Mouse (Mus musculus) left cerebral cortex, postnatal 10 days (tissue): ENCODE measurements around the gene Wbp2. TPM values are rescaled to one million over a fixed set of nuclear protein-coding genes. Genes with fewer than 3 reads are reported as not detected.
A peak's percentile ranks its signal among the peaks of the same experiment; 100 is the strongest.
"Not testable (repeated sequence)": the region's sequence is repeated elsewhere in the genome, so short reads cannot be mapped to it uniquely, and the experiment has no call there.

ENCODE experiments used
- DNase-seq, 2 experiments: peaks; one replicate each; pipeline ENCODE4 v3.0.0; 2021 to 2022; ENCODE audit warnings: low spot score in 2 of 2, mixed read lengths in 1 of 2; ENCODE audit errors: extremely low spot score in 1 of 2
- intact Hi-C: fragments of 180-260 bp; cut with DNase I; formaldehyde crosslinking; loops from one replicate; pipeline ENCODE4 v1.15.1; 2025
- total RNA-seq, 2 experiments: library from RNA; stranded (reverse); gene quantifications; 2 replicates each; pipeline ENCODE4 v1.2.3; 2021

Gene Wbp2
- total RNA-seq, 2 experiments from 2014 or later = 229 to 234 TPM

- DNase-seq = no peak
- intact Hi-C loops = no loop called here
Measured at GRCm38 (mm10) chr11:116096213-116097108, 9.7 kb upstream of the Wbp2 start.

DNA sequence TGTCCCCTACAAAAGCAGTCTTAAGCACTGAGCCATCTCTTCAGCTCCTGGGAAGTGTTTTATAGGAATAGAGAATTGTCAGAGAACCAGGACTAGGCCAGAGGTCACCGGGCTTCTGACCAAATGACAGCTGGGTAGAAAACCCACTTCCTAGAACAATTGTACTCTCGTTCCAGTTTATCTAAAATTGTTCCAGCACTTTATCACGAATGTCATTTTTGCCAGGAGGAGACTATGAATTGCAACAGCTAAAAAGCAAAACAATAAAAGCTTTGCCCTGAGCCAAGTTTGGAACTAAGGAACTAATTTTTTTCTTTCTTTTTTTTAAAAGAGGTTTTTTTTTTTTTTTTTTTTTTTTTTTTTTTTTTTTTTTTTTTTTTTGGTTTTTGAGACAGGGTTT, 8.8 kb upstream of the Wbp2 start:
- DNase-seq = no peak
- intact Hi-C loops = no loop called here

DNA sequence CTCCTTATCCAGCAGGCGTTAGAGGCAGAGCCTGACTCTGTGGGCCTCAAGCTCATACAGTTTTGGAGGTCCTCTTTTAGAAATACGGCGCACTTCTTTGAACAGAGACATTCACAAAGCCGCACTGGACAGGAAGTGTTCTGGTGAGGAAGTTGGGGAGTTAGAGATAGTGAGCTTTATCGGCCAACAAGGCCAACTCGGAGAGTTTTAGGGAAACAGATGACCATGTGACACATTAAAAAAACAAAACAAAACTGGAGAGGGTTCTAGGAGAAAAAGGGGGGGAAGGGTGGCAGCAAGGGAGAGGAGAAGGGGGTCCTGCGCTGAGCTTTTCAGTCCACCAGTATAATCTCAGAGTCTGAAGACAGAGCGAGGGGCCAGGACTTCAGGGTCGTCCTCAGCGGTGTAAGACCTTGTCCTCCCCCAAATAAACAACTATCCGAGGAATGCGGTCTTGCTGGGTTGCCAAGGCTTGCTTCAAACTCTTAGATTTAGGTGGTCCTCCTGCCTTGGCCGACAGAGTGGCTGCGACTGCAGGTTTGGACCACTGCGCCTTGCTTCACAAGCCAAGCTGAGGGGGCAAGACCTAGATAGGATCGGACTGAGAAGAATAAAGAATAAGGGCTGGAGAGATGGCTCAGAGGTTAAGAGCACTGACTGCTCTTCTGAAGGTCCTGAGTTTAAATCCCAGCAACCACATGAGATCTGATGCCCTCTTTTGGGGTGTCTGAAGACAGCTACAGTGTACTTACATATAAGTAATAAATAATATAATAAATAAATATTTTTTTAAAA, 7.2 kb upstream of the Wbp2 start:
- intact Hi-C loops = no loop called here
- no peak for DNase-seq

DNA sequence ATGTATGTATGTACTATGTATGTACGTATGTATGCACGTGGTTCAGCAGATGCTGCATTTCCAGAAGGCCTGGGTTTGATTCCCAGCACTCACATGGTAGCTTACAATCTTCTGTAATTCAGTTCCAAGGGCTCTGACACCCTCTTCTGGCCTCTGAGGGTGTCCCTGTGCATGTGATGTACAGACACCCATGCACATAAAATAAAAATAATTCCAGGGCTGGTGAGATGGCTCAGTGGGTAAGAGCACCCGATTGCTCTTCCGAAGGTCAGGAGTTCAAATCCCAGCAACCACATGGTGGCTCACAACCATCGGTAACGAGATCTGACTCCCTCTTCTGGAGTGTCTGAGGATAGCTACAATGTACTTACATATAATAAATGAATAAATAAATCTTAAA, 6.2 kb upstream of the Wbp2 start:
- DNase-seq, intact Hi-C loops: not testable (repeated sequence)

DNA sequence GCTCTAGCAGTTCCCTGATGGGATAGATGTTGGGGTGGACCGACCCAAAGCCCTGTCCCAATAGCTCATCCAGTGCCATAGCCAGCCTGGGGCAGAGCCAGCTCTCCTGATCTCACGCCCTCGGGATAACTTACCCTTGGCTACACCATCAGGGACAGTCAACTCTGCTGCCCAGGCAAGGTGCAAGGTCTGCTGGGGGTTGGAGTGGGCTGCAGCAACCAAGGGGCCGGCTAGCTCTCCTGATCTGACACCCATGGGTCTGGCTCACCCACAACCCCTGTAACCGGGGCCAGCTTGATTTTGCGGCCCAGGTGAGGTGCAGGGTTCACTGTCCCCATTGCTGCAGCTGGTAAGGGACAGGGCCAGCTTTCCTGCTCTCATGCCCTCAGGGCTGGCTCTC, 4.8 kb upstream of the Wbp2 start:
- no peak for DNase-seq
- intact Hi-C loops = no loop called here

DNA sequence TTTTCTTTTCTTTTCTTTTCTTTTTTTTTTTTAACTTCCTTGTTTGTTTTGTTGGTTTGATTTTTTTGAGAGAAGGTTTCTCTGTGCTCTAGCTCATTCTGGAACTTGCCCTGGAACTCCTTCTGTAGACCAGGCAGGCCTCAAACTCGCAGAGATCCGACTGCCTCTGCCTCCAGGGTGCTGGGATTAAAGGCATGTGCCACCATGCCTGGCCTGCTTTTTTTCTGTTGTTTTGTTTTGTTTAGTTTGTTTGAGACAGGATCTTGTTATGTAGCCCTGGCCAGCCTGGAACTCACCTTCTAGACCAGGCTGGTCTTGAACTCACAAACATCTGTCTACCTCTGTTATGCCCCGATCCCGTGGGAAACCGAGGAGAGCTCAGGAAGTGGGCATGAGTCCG, 2.8 kb upstream of the Wbp2 start:
- intact Hi-C loops = loop anchor here (5.0 kb wide), 1 partner anchor 57 kb away; the partner anchor contains the start of gene Unk
- DNase-seq = no peak

DNA sequence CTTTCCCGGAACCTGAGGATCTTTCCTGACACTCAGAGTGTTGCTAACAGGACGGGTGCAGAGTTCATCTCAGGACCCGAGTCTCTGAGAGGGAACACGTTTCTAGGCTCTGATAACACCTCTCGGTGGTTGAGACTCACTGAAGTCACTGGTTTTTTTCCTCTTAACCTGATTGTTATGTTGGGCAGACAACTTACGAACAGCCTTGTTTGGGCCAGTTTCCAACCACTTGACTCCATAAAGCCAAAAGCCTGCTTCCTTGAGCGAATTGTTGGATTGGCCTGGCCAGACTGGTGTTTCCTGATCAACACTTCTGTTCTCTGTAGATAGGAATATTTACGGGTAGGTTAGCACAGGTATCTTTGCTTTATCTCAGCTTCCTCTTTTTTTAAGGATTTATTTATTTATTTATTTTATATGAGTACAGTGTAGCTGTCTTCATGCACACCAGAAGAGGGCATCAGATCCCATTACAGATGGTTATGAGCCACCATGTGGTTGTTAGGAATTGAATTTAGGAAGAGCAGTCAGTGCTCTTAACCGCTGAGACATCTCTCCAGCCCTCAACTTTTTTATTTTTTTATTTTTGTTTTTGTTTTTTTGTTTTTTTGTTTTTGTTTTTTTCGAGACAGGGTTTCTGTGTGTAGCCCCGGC, 2.1 kb upstream of the Wbp2 start:
- intact Hi-C loops = loop anchor here (5.0 kb wide), 1 partner anchor 57 kb away; the partner anchor contains the start of gene Unk
- no peak for DNase-seq

GRCm38 (mm10) chr11:116088188-116088587, 1.4 kb upstream of the Wbp2 start:
- intact Hi-C loops = loop anchor here (5.0 kb wide), 1 partner anchor 56 kb away; the partner anchor contains the start of gene Unk
- DNase-seq = no peak

DNA sequence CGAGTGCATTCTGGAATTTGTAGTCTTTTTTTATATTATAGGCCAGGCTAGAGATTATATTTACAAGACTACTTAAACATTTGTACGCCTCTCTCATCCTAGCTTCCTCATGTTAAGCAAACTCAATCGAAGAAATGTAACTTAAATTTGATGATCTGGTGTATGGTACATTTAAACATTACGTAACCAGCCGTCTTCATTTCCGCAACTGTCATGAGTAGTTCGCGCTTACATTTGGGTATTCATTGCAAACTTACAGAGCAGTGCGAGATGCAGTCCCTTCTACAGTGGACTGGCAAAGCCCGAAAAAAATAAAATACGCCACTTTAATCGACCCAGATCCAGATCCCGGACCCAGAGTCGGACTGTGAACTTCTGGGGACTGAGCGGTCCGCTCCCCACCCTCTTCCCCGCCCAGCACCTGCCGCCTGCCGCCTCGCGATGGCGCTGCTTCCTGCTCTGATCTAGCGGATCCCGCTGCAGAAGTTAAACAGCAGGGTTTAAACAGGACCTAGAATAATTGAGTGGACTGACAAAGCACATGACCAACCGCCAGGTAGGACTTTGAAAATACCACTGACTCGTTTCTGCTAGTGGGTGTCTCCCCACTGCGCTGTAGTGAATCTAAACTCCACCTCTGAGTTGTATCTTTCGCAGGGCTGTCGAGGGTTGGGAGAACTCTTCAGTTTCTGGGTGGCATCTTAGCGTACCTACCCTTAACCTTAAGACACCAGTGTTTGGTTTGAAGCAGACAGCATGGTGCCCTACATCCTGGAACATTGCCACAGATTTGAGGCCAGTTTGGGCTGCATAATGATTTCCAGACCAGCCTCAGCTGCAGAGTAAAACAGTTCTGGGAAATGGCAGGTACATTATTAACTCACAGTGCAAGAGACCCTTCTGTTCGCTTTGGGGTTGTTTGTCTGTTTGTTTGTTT, 667 bp upstream of the Wbp2 start:
- intact Hi-C loops = loop anchor here (2.0 to 5.0 kb wide), 2 partner anchors 43 to 55 kb away; partner anchors contain the start of genes Trim65 and Unk
- DNase-seq = peak; percentile 74 to 93

DNA sequence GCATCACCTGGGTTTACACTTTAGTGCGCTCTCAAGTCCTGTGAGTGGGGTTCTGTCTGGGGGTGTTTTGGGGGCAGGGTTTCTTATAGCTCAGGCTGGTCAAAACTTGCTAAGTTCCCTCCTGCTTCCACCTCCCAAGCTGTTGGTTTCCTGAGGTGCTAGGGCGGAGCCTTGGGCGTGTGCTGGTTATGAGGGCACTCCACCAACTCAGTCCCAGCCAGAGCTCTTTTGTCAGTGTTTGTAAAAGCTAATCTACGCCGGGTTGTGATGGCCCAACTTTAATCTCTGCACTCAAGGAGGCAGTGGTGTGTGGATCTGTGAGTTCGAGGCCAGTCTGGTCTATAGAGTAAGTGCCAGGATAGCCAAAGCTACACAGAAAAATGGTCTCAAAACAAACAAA, 2.6 kb downstream of the Wbp2 start:
- intact Hi-C loops = no loop called here

GRCm38 (mm10) chr11:116083096-116083672, 3.6 kb downstream of the Wbp2 start:
- intact Hi-C loops = no loop called here
- DNase-seq = no peak

More for the DNA sequence above, 2.6 kb downstream of the Wbp2 start:
- no peak for DNase-seq

- intact Hi-C loops = no loop called here
- no peak for DNase-seq
Measured at GRCm38 (mm10) chr11:116081081-116081480, 5.7 kb downstream of the Wbp2 start.

DNA sequence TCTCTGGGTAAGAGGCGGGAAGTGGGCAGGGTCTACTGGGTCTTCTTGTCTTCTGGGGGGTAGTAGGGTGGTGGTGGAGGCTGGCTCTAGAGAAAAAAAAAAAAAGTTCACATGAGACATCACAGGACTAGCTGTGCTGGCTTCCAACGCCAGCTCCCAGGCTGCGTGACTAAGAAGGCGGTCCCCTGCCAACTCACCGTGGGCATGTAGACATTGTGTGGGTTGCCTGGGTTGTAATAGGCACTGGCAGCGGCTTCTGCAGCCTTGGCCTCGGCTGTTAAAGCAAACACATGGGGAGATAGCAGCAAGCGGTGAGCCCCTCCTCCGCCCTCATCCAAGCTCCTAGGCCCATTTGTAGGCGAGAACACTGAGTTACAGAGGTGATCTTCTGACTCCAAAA, 7.3 kb downstream of the Wbp2 start:
- intact Hi-C loops = no loop called here
- no peak for DNase-seq

GRCm38 (mm10) chr11:116078676-116079320, 8.0 kb downstream of the Wbp2 start:
- no peak for DNase-seq
- intact Hi-C loops = no loop called here

- intact Hi-C loops = no loop called here
- DNase-seq = peak in 1 of 2 experiments; percentile 82
Measured at GRCm38 (mm10) chr11:116078221-116078620, 8.6 kb downstream of the Wbp2 start.

- DNase-seq = no peak
- intact Hi-C loops = no loop called here
Measured at GRCm38 (mm10) chr11:116077446-116078204, 9.2 kb downstream of the Wbp2 start, which contains the start of gene Unc13d. Unc13d (minus strand) TSS chr11:116077961.

GRCm38 (mm10) chr11:116076836-116077235, 10.0 kb downstream of the Wbp2 start:
- intact Hi-C loops = no loop called here
- DNase-seq = no peak
